Mouse (Mus musculus): ENCODE measurements around the gene Scoc. TPM values are rescaled to one million over a fixed set of nuclear protein-coding genes. Genes with fewer than 3 reads are reported as not detected.

Scoc gene
- total and polyA plus RNA-seq, 3 experiments = 28.9 to 79.7 (median 34.5) TPM

- Histone ChIP-seq H3K79me2 (replicated peaks; ENCODE audit: control insufficient read depth, extremely low read depth, insufficient read depth, poor library complexity, severe bottlenecking) (no peaks in the 10 kb centered on the region), H3K9ac (ENCODE audit: insufficient read depth, low read depth) (no peak overlapping the region), H3K36me3 (replicated peaks in 1 of 2; ENCODE audit: control insufficient read depth in 1 of 2, insufficient read depth in 1 of 2, low read length in 1 of 2) (no peaks in the 10 kb centered on the region), H3K27ac (ENCODE audit: insufficient read depth, low read depth) (no peak overlapping the region), H3K27me3 (replicated peaks) (no peaks in the 10 kb centered on the region), H3K4me2 (ENCODE audit: insufficient read depth, low read depth, poor library complexity, severe bottlenecking) (no peak overlapping the region), H3K4me1 (ENCODE audit: control insufficient read depth in 1 of 2, insufficient read depth in 2 of 2) (peaks cover 0 to 13% of the 10 kb centered on the region in 2 experiments; a peak in 3 of 4 replicates), H3K9me3 (replicated peaks; ENCODE audit: low read length) (no peaks in the 10 kb centered on the region), H3K4me3 (replicated peaks in 1 of 3; ENCODE audit: low read depth in 2 of 3, low read length in 2 of 3, poor library complexity in 1 of 3) (no peak overlapping the region)
- dilution Hi-C loops (cut with MboI; ENCODE audit: extremely low pct_ligation_motif_present, extremely low pct_unique_long_range_greater_than_20kb, low sequenced_read_pairs) = no loop called here
- in situ Hi-C loops (cut with MboI; ENCODE audit: low pct_ligation_motif_present, low pct_unique_long_range_greater_than_20kb, low sequenced_read_pairs) = no loop called here
- DNase-seq (ENCODE audit: extremely low read depth) = no peak
- TF ChIP-seq USF2 (conservative IDR thresholded peaks at IDR 0.05; ENCODE audit: low read depth, low read length) (no peak), BHLHE40 (IDR thresholded peaks at IDR 0.05; ENCODE audit: low read depth, low read length) (0 out of 2 replicates have a peak, but pooled peaks have one; percentile 10), ZC3H11A (IDR thresholded peaks at IDR 0.05; ENCODE audit: low read depth, low read length) (no peak)
Measured at GRCm38 (mm10) chr8:83426104-83426759, 32.0 kb downstream of the Scoc start.

DNA sequence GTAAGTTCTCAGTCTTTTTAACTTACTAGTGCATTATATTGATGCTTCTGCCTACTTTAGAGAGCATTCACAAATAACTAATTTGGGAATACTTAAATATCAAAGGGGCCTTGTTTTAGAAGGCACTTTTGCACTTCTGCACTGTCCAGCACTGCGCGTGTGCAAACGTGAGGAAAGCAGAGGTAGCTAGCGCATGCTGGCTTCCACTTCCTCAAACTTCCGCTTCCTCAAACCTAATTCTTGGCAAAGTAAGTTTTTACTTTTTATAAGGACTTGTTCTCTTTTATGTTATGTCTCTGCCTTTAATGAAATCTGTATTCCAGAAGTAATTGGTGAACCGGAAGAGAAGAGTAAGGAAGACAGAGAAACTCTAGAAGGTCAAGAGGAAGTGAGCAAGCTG lies 33.0 kb downstream of the Scoc start:
- DNase-seq (ENCODE audit: extremely low read depth) = no peak
- peaks cover 0 to 13% of the 10 kb centered on the region in 2 experiments; a peak in 3 of 4 replicates for H3K4me1 ChIP-seq (ENCODE audit: control insufficient read depth in 1 of 2, insufficient read depth in 2 of 2)
- dilution Hi-C loops (cut with MboI; ENCODE audit: extremely low pct_ligation_motif_present, extremely low pct_unique_long_range_greater_than_20kb, low sequenced_read_pairs) = no loop called here

GRCm38 (mm10) chr8:83423032-83423825 lies 35.0 kb downstream of the Scoc start:
- H3K27me3 ChIP-seq (replicated peaks) = no peaks in the 10 kb centered on the region
- H3K4me1 ChIP-seq (ENCODE audit: control insufficient read depth in 1 of 2, insufficient read depth in 2 of 2) = peaks cover 0 to 4% of the 10 kb centered on the region in 2 experiments; a peak in 3 of 4 replicates
- H3K9ac ChIP-seq (ENCODE audit: insufficient read depth, low read depth) = no peak overlapping the region
- H3K79me2 ChIP-seq (replicated peaks; ENCODE audit: control insufficient read depth, extremely low read depth, insufficient read depth, poor library complexity, severe bottlenecking) = no peaks in the 10 kb centered on the region
- DNase-seq (ENCODE audit: extremely low read depth) = no peak
- TF ChIP-seq SMC3 (IDR thresholded peaks at IDR 0.05; ENCODE audit: low read depth, low read length) = no peak
- TF ChIP-seq E2F4 (IDR thresholded peaks at IDR 0.05; ENCODE audit: insufficient replicate concordance, low read depth, low read length) = no peak
- TF ChIP-seq POLR2AphosphoS2 (IDR thresholded peaks at IDR 0.05; ENCODE audit: low read depth, low read length) = no peak
- no peak for TF ChIP-seq HCFC1 (IDR thresholded peaks at IDR 0.05; ENCODE audit: low read depth, low read length)
- no peak for TF ChIP-seq UBTF (IDR thresholded peaks at IDR 0.05; ENCODE audit: low read depth, low read length)
- no peak for TF ChIP-seq NELFE (IDR thresholded peaks at IDR 0.05; ENCODE audit: low read depth, low read length)
- no peak for TF ChIP-seq MAFK (IDR thresholded peaks at IDR 0.05; ENCODE audit: insufficient replicate concordance, low read length)
- TF ChIP-seq CHD2 (IDR thresholded peaks at IDR 0.05; ENCODE audit: low read length) = no peak
- TF ChIP-seq IRF4 (IDR thresholded peaks at IDR 0.05; ENCODE audit: low read depth, low read length) = no peak
- no peak for TF ChIP-seq ETS1 (conservative IDR thresholded peaks at IDR 0.05; ENCODE audit: low read depth, low read length)
- no peak for TF ChIP-seq CHD1 (IDR thresholded peaks at IDR 0.05; ENCODE audit: low read depth, low read length)
- TF ChIP-seq POLR2A (IDR thresholded peaks at IDR 0.05; ENCODE audit: low read depth, low read length) = no peak
- no peak for TF ChIP-seq TBP (conservative IDR thresholded peaks at IDR 0.05; ENCODE audit: low read depth, low read length)
- TF ChIP-seq KAT2A (IDR thresholded peaks at IDR 0.05; ENCODE audit: insufficient replicate concordance, low read length) = no peak
- no peak for TF ChIP-seq MYC (IDR thresholded peaks at IDR 0.05; ENCODE audit: low read depth, low read length)
- no peak overlapping the region for H3K4me3 ChIP-seq (replicated peaks in 1 of 3; ENCODE audit: low read depth in 2 of 3, low read length in 2 of 3, poor library complexity in 1 of 3)
- no peak overlapping the region for H3K27ac ChIP-seq (ENCODE audit: insufficient read depth, low read depth)
- dilution Hi-C loops (cut with MboI; ENCODE audit: extremely low pct_ligation_motif_present, extremely low pct_unique_long_range_greater_than_20kb, low sequenced_read_pairs) (no loop called here), in situ Hi-C loops (cut with MboI; ENCODE audit: low pct_ligation_motif_present, low pct_unique_long_range_greater_than_20kb, low sequenced_read_pairs) (no loop called here)
- H3K4me2 ChIP-seq (ENCODE audit: insufficient read depth, low read depth, poor library complexity, severe bottlenecking) = no peak overlapping the region
- H3K9me3 ChIP-seq (replicated peaks; ENCODE audit: low read length) = no peaks in the 10 kb centered on the region
- no peaks in the 10 kb centered on the region for H3K36me3 ChIP-seq (replicated peaks in 1 of 2; ENCODE audit: control insufficient read depth in 1 of 2, insufficient read depth in 1 of 2, low read length in 1 of 2)

More for the DNA sequence above, 33.0 kb downstream of the Scoc start:
- H3K36me3 ChIP-seq (replicated peaks in 1 of 2; ENCODE audit: control insufficient read depth in 1 of 2, insufficient read depth in 1 of 2, low read length in 1 of 2) = no peaks in the 10 kb centered on the region
- TF ChIP-seq MEF2A (IDR thresholded peaks at IDR 0.05; ENCODE audit: borderline replicate concordance, low read depth, low read length) (no peak), ZNF384 (IDR thresholded peaks at IDR 0.05; ENCODE audit: low read depth, low read length) (no peak), UBTF (IDR thresholded peaks at IDR 0.05; ENCODE audit: low read depth, low read length) (no peak), MYC (IDR thresholded peaks at IDR 0.05; ENCODE audit: low read depth, low read length) (no peak), RAD21 (IDR thresholded peaks at IDR 0.05; ENCODE audit: low read depth, low read length) (no peak), ZMIZ1 (IDR thresholded peaks at IDR 0.05; ENCODE audit: low read depth, low read length) (no peak), E2F4 (IDR thresholded peaks at IDR 0.05; ENCODE audit: insufficient replicate concordance, low read depth, low read length) (no peak), NELFE (IDR thresholded peaks at IDR 0.05; ENCODE audit: low read depth, low read length) (no peak), ETS1 (conservative IDR thresholded peaks at IDR 0.05; ENCODE audit: low read depth, low read length) (no peak), PAX5 (IDR thresholded peaks at IDR 0.05; ENCODE audit: low read length) (no peak), USF2 (conservative IDR thresholded peaks at IDR 0.05; ENCODE audit: low read depth, low read length) (no peak), POLR2A (IDR thresholded peaks at IDR 0.05; ENCODE audit: low read depth, low read length) (no peak), JUND (conservative IDR thresholded peaks at IDR 0.05; ENCODE audit: low read depth, low read length) (no peak)
- H3K9me3 ChIP-seq (replicated peaks; ENCODE audit: low read length) = no peaks in the 10 kb centered on the region
- H3K4me2 ChIP-seq (ENCODE audit: insufficient read depth, low read depth, poor library complexity, severe bottlenecking) = no peak overlapping the region
- in situ Hi-C loops (cut with MboI; ENCODE audit: low pct_ligation_motif_present, low pct_unique_long_range_greater_than_20kb, low sequenced_read_pairs) = no loop called here
- no peak overlapping the region for H3K9ac ChIP-seq (ENCODE audit: insufficient read depth, low read depth)
- H3K79me2 ChIP-seq (replicated peaks; ENCODE audit: control insufficient read depth, extremely low read depth, insufficient read depth, poor library complexity, severe bottlenecking) = no peaks in the 10 kb centered on the region
- no peak overlapping the region for H3K27ac ChIP-seq (ENCODE audit: insufficient read depth, low read depth)
- no peak overlapping the region for H3K4me3 ChIP-seq (replicated peaks in 1 of 3; ENCODE audit: low read depth in 2 of 3, low read length in 2 of 3, poor library complexity in 1 of 3)
- no peaks in the 10 kb centered on the region for H3K27me3 ChIP-seq (replicated peaks)

All from CH12.LX (cell line).